ENCODE assay signal across 12 mouse cellular contexts in genomic region chr8:71724389-71724788, GRCm38 (mm10). TPM values are rescaled to one million over a fixed set of nuclear protein-coding genes. Genes with fewer than 3 reads are reported as not detected.
DNase-seq lines count a peak whose midpoint lies in the region; ATAC-seq and TF ChIP-seq lines count a peak whose summit lies in the region.
"Had no signal": no experiment of that assay in that cellular context is flagged by ENCODE, and none has a peak within 500 bp of the region (broad histone marks: within the 10 kb centered on the region; RNA-seq: fewer than 3 reads in every experiment).

No protein-coding gene starts in this region.

- H3K4me3 ChIP-seq in liver, embryonic 16.5 days (ENCODE audit: low read depth, low read length), result peak overlapping the region; percentile 75; the same call in 1 of the 2 replicates
- H3K4me3 ChIP-seq in stomach, postnatal 0 days (ENCODE audit: low read depth, low read length), result no peak overlapping the region

- no peak for TF ChIP-seq CTCF in stomach, postnatal 0 days (IDR thresholded peaks at IDR 0.05; ENCODE audit: low read depth)

- H3K36me3 ChIP-seq in liver, embryonic 16.5 days (ENCODE audit: control insufficient read depth, insufficient read depth), result no peaks in the 10 kb centered on the region
- no peaks in the 10 kb centered on the region for H3K36me3 ChIP-seq in stomach, postnatal 0 days (ENCODE audit: control insufficient read depth, insufficient read depth, low read length)

- no peak overlapping the region for H3K27ac ChIP-seq in liver, embryonic 16.5 days (ENCODE audit: low read length)
- H3K27ac ChIP-seq in stomach, postnatal 0 days (replicated peaks), result 0 out of 2 replicates have a peak overlapping the region, but pooled peaks have one; percentile 30

- ATAC-seq in liver, embryonic 16.5 days (ENCODE audit: low read depth), result no peak
- ATAC-seq in stomach, postnatal 0 days (ENCODE audit: low FRiP score, low TSS enrichment), result no peak
- ATAC-seq: inflammation-experienced regulatory T-cells, adult 6 months had no signal

- no peaks in the 10 kb centered on the region for H3K9me3 ChIP-seq in liver, embryonic 16.5 days (replicated peaks; ENCODE audit: control insufficient read depth, low read length)
- no peaks in the 10 kb centered on the region for H3K9me3 ChIP-seq in stomach, postnatal 0 days (ENCODE audit: control insufficient read depth, low read length)

- H3K9ac ChIP-seq in liver, embryonic 16.5 days (ENCODE audit: low read depth, low read length), result no peak overlapping the region
- no peak overlapping the region for H3K9ac ChIP-seq in stomach, postnatal 0 days (ENCODE audit: low read length)

- H3K4me1 ChIP-seq in liver, embryonic 16.5 days (ENCODE audit: control insufficient read depth, low read depth, low read length), result peaks cover 60% of the 10 kb centered on the region
- H3K4me1 ChIP-seq in stomach, postnatal 0 days (replicated peaks; ENCODE audit: control insufficient read depth, insufficient read depth), result peaks cover 2% of the 10 kb centered on the region

- no peaks in the 10 kb centered on the region; the same call in 1 of the 2 replicates for H3K27me3 ChIP-seq in liver, embryonic 16.5 days (ENCODE audit: control insufficient read depth, insufficient read depth, low read depth, low read length)
- no peaks in the 10 kb centered on the region for H3K27me3 ChIP-seq in stomach, postnatal 0 days (ENCODE audit: control insufficient read depth, insufficient read depth, low read length)

- TF ChIP-seq EP300 in stomach, postnatal 0 days (optimal IDR thresholded peaks at IDR 0.05), result no peak

- 46% methylated on average over 4 of the region's 4 CpGs for WGBS in liver, embryonic 16.5 days (ENCODE audit: insufficient replicate concordance)
- 55% methylated on average over 4 of the region's 4 CpGs for WGBS in stomach, postnatal 0 days

- peak; percentile 60 for DNase-seq in cerebellum, adult 9-10 months
- DNase-seq in cerebellum, adult 11 months, result no peak
- peak; percentile 44 for DNase-seq in testis, postnatal 10 days (ENCODE audit: low spot score)
- DNase-seq in testis, postnatal 14 days (ENCODE audit: low spot score), result no peak
- DNase-seq in stomach, postnatal 0 days (ENCODE audit: low spot score), result no peak
- DNase-seq in urinary bladder, postnatal 4 days (ENCODE audit: low spot score in 2 of 2), result no peak
- no peak for DNase-seq in Muller cell, postnatal 12 days (ENCODE audit: inconsistent ontology term)
- DNase-seq: kidney, postnatal 4 days; lung, adult 18-20 months had no signal

- peak overlapping the region; percentile 8; the same call in 1 of the 2 replicates for H3K4me2 ChIP-seq in liver, embryonic 16.5 days (ENCODE audit: low read depth, low read length)
- no peak overlapping the region for H3K4me2 ChIP-seq in stomach, postnatal 0 days (replicated peaks; ENCODE audit: low read depth)

RNA-seq across cellular contexts. Expression of gene Fcho1, which starts 1.1 kb away (rescaled TPM):
- polyA plus RNA-seq in liver, embryonic 16.5 days (2015; fragmentation: Nextera tagmentation; extraction: Ambion mirVana), result 21.1 and 24.5 TPM in 2 replicates
- 4.8 and 5.9 TPM in 2 replicates for polyA plus RNA-seq in stomach, postnatal 0 days (2015; fragmentation: Nextera tagmentation; extraction: Ambion mirVana)

RNA-seq across cellular contexts. Expression of gene B3gnt3, which starts 22.8 kb away (rescaled TPM):
- polyA plus RNA-seq in liver, embryonic 16.5 days (2015; fragmentation: Nextera tagmentation; extraction: Ambion mirVana), result 4.9 and 5.5 TPM in 2 replicates
- 35.9 and 36.9 TPM in 2 replicates for polyA plus RNA-seq in stomach, postnatal 0 days (2015; fragmentation: Nextera tagmentation; extraction: Ambion mirVana)

RNA-seq across cellular contexts. Expression of gene Insl3, which starts 35.4 kb away (rescaled TPM):
- 1.6 and 2.2 TPM in 2 replicates for polyA plus RNA-seq in liver, embryonic 16.5 days (2015; fragmentation: Nextera tagmentation; extraction: Ambion mirVana)
- polyA plus RNA-seq in stomach, postnatal 0 days (2015; fragmentation: Nextera tagmentation; extraction: Ambion mirVana), result 1.9 and 2.6 TPM in 2 replicates
- polyA plus RNA-seq: embryonic facial prominence, embryonic 11.5 days had no signal

RNA-seq across cellular contexts. Expression of gene Jak3, which starts 48.3 kb away (rescaled TPM):
- 5.7 and 6.3 TPM in 2 replicates for polyA plus RNA-seq in liver, embryonic 16.5 days (2015; fragmentation: Nextera tagmentation; extraction: Ambion mirVana)
- polyA plus RNA-seq in stomach, postnatal 0 days (2015; fragmentation: Nextera tagmentation; extraction: Ambion mirVana), result 4.6 and 5.4 TPM in 2 replicates

RNA-seq across cellular contexts. Expression of gene Unc13a, which starts 52.8 kb away (rescaled TPM):
- polyA plus RNA-seq in liver, embryonic 16.5 days (2015; fragmentation: Nextera tagmentation; extraction: Ambion mirVana), result 0.15 and 0.20 TPM in 2 replicates
- 0.46 and 0.52 TPM in 2 replicates for polyA plus RNA-seq in stomach, postnatal 0 days (2015; fragmentation: Nextera tagmentation; extraction: Ambion mirVana)

Comparison
In these comparisons a context has a peak if more than half of its experiments do, and no peak if none do; other contexts are left out.
1. DNase-seq: peak in cerebellum, adult 9-10 months (single experiment) and testis, postnatal 10 days (single experiment); none in cerebellum, adult 11 months (single experiment), testis, postnatal 14 days (single experiment), stomach, postnatal 0 days (single experiment), urinary bladder, postnatal 4 days (0 of 2) and Muller cell, postnatal 12 days (single experiment).